Mouse (Mus musculus) gastrocnemius, adult 18-20 months (tissue): ENCODE data around the gene Jdp2. TPM values are rescaled to one million over a fixed set of nuclear protein-coding genes. Genes with fewer than 3 reads are reported as not detected.
"Not testable (repeated sequence)": the region's sequence is repeated elsewhere in the genome, so short reads cannot be mapped to it uniquely, and the experiment has no call there.

Experiments
- DNase-seq: peaks from one replicate; pipeline ENCODE4 v3.0.0; 2021; ENCODE audit warnings: low spot score
- total RNA-seq, 2 experiments: library from RNA; stranded (reverse); gene quantifications; 2 replicates each; pipeline ENCODE4 v1.2.3; 2021

Gene Jdp2
- total RNA-seq, 2 experiments from 2014 or later, result 3.6 to 4.7 TPM

- DNase-seq, result no peak
Observed at GRCm38 (mm10) chr12:85637932-85638331, 39.1 kb downstream of the Jdp2 start.

- no peak for DNase-seq
Observed at GRCm38 (mm10) chr12:85638541-85639325, 39.9 kb downstream of the Jdp2 start.

DNA sequence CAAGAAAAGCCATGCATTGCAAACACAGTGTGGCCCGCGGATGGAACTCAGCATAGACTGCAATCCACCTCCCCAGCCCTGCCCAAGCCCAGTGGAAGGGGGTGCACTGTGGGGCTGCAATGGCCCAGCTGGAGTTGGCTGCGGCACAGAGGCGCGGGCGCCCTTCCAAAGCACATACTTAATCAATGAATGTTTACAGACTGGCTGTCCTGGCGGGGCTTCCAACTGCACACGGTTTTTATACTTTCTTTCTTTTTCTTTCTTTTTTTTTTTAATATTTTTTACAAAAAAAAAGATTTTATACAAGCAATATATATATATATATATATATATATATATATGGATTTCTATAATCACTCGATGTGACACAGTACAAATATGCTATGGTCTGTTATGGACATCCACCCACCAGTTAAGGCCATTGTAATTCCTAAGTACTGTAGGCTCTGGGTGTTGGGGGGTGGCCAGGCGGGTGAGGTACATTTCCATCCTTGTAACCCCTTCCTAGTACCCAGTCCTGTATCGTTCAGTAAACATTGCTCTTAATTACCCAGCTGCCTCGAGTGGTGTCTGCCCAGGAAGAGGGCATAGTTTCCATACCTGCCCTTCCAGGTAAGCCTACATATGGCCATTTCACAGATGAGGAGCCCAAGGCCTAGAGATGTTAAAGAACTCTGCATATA, 40.6 kb downstream of the Jdp2 start:
- peak; percentile 49 for DNase-seq

- DNase-seq, result no peak
Observed at GRCm38 (mm10) chr12:85640852-85641563, 42.2 kb downstream of the Jdp2 start.

DNA sequence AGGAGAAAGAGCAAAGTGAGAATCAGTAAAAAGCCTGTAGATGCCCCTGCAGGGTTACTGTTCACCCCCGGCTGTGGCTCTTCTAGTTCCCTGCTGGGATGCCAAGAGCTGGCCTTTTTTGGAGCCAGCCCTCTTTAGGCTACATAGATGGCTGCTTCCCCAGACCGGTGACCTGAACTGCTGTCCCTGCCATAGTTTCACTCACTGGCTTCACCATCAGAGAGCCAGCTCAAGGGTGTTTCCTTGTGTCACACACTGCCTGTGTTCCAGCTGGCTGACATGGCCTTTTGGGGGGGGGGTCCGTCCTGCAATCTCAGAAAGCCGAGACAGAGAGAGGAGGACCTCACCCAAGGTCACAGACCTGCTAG, 42.7 kb downstream of the Jdp2 start:
- DNase-seq, result peak; percentile 36

- no peak for DNase-seq
Observed at GRCm38 (mm10) chr12:85643735-85644134, 44.9 kb downstream of the Jdp2 start.

DNA sequence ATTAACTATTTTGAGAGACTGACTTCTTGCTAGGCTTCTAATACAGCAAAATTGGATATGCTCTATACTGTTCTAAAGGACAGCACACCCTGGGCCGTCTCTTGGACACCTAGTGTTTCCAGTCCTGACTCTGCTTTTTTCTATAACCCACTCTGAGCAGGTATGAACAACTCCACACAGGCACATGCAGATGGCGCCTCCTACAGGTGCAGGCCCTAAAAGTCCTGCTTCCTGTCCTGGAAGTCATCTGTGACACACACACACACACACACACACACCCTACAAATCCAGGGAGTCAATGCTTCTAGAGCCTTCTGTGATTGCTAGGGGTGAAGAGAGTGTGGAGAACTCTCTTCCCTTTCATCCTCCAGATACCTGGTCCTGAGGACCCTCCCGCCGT, 46.8 kb downstream of the Jdp2 start:
- DNase-seq, result no peak

DNA sequence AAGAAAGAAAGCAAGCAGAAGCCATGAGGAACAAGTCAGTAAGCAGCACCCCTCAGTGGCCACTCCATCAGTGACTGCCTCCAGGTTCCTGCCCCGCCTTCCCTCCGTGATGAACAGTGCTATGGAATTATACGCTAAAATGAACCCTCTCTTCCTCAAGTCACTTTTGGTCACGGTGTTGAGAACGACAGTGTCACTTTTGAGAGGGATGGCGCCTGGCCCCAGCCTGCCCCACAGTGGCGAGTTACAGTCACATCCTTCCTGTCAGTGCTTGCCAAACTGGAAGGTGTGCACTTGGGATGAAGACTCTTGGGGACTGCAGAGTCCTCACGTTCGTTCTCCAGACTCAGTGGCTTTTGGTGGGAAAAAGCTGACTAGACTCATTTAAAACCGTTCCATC, 48.5 kb downstream of the Jdp2 start:
- DNase-seq, result no peak

DNA sequence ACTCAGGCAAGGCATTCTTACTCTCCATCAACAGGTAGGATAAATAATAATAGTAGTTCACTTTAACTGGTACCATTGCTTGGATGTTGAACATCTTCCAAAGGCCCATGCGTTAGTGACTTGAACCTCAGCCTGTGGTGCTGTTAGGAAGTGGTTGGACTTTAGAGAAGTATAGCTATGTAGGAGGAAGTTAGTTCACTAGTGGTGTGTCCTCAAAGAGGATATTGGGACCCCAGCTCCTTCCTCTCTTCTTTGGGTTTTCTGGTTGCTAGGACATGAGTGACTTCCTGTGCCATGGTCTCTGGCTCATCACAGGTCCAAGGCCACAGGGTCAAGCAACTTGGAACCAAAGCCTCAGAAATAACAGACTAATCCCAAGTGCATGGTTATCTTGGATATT, 49.1 kb downstream of the Jdp2 start:
- DNase-seq, result no peak

- DNase-seq, result no peak
Observed at GRCm38 (mm10) chr12:85659319-85659718, 60.5 kb downstream of the Jdp2 start.

DNA sequence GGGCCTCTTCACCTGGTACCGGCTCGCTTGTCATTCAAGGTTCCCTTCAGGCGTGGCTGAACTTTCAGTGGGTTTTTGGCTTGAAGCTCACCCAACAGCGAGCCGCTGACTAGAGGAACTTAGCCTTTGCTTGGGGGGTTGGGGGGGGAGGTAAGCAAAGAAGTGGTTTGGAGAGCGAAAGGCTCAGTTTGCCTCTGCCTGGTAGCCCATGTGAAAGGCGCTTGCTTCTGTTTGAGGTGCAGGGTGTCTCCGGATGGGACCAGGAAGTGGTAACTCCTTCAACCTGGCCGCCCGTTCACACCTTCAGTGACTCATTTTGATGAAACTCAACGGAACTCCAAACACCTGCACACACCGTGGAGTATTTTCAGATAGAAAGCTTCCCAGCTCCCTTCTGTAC, 62.0 kb downstream of the Jdp2 start:
- DNase-seq, result no peak

DNA sequence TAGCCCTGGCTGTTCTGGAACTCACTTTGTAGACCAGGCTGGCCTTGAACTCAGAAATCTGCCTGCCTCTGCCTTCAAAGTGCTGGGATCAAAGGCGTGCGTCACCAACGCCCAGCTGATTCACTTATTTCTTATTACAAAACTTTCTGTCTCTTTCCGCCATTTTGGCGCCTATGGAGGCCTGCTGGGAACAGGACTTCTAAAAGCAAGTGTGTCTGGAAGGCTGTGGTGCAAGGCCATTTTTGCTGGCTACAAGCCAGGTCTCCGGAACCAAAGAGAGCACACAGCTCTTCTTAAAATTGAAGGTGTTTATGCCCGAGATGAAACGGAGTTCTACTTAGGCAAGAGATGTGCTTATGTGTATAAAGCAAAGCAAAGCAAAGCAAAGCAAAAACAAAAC, 63.4 kb downstream of the Jdp2 start:
- not testable (repeated sequence) for DNase-seq

GRCm38 (mm10) chr12:85662896-85663295, 64.1 kb downstream of the Jdp2 start:
- peak; percentile 78 for DNase-seq

DNA sequence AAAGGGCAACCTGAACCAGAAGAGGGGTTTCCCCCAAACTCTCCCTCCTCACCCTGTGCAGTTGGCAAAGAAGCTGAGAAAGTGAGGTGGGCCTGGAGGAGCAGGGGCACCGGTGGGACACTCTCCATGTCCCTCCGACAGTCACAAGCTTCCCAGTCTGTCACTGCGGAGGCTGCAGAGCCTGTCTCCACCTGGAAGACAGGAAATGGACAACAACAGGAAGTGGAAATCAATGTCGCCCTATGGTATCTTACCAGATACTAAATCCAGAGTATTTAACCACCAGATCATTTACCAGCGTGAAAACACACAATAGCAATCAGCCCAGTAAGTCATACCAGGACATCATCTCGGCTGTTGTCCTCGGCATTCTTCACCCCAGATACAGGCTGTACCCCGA, 67.3 kb downstream of the Jdp2 start:
- no peak for DNase-seq

DNA sequence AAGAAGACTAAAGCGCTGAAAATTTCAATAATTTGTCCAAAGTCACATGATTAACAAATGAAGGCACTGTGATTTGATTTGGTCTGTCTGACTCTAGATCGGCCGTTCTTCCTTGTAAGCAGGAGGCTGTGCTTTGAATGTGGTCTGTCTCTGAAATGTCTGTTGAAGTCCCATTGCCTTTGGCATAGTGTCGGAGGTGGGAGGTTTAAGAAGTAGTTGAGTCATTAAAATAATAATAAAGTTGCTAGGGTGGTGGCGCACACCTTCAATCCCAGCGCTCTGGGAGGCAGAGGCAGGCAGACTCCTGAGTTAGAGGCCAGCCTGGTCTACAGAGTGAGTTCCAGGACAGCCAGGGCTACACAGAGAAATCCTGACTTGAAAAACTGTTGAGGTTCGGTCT, 68.2 kb downstream of the Jdp2 start:
- DNase-seq, result no peak

DNA sequence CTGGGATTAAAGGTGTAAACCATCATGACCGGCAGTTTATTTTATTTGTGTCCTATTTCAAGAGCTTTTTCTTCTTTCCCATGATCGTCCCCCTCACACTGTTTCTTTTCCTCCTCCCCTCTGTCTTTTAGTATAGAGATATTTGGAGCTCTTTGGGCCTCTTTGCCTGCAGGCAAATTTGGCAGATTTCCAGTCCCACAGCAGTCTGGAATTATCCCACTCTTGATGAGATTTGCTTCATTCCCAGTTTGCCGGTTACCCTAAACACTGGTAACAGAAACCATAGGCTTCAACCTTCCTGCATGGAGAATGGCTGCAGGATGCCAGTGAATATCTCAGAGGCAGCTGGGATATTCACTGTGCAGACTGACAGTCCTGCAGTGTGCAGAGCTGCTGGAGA, 69.9 kb downstream of the Jdp2 start:
- no peak for DNase-seq

DNA sequence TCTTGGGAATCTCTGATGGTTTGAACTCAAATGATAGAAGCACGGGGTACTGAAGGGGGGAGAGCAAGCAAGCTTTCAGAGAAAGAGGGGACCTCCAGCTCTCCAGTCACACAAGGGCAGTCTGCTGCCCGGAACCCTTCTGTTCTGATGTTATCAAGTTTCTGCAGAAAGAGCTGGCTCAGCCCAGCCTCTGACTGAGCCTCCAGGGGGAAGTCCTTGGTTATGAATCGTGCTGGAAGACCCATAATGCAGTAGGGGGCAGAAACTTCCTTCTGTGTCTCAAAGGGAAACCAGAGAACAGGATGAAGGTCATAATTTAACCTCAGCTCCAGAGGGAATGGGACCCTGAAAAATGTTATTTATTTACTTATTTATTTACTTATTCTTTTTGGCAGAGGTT, 71.3 kb downstream of the Jdp2 start:
- DNase-seq, result no peak

- DNase-seq, result no peak
Observed at GRCm38 (mm10) chr12:85673914-85674313, 75.1 kb downstream of the Jdp2 start.

DNA sequence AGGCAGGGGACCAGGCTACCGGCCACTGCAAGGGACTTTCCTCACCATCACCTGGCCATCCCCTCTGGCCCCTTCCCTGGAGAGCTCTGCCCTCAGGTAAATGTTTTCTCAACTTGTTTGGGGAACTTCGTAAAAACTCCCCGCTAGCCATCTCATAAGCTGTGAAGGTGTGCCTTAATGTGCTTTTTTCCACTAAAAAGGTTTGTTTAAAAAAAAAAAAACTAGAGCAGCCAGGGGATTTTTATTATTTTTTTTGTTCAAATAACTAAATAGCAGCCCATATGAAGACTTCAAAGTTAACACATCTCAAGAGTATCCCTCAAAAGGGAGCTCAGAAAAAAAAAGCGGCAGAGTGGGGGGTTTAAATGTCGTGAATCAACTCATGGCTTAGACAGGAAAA, 80.3 kb downstream of the Jdp2 start:
- DNase-seq, result no peak

DNA sequence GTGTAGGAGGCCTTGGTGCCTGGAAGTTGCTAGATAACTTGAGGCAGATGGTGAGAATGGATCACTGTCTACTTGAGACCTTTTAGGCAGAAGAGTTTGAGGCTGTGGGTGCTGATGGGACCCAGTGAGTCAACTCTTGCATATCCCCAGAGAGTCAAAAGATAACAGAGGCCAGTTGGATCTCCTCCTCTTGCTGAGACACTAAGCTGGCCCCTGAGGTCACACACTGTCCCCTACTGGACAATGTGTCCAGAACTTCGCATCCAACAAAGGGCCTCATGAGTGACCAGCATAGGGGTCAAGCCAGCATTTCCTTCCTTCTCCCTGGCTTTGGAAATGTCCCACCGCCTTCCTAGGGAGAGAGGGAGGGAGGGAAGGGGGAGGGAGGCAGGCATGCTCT, 81.0 kb downstream of the Jdp2 start:
- DNase-seq, result no peak

DNA sequence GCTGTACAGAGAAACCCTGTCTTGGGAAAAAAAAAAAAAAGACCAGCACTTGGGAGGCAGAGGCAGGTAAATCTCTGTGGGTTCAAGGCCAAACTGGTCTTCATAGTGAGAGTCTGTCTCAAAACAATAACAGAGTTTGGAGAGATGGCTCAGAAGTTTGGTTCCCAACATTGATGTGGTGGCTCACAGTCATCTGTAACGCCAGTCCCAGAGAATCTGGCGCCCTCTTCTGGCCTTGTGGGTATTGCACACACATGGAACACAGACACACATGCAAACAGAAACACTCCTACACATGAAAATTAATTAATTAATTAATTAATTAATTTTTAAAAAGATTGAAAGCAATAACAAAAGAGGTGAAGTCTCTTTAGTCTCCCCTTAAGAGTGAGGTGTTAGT, 83.5 kb downstream of the Jdp2 start:
- DNase-seq, result no peak

DNA sequence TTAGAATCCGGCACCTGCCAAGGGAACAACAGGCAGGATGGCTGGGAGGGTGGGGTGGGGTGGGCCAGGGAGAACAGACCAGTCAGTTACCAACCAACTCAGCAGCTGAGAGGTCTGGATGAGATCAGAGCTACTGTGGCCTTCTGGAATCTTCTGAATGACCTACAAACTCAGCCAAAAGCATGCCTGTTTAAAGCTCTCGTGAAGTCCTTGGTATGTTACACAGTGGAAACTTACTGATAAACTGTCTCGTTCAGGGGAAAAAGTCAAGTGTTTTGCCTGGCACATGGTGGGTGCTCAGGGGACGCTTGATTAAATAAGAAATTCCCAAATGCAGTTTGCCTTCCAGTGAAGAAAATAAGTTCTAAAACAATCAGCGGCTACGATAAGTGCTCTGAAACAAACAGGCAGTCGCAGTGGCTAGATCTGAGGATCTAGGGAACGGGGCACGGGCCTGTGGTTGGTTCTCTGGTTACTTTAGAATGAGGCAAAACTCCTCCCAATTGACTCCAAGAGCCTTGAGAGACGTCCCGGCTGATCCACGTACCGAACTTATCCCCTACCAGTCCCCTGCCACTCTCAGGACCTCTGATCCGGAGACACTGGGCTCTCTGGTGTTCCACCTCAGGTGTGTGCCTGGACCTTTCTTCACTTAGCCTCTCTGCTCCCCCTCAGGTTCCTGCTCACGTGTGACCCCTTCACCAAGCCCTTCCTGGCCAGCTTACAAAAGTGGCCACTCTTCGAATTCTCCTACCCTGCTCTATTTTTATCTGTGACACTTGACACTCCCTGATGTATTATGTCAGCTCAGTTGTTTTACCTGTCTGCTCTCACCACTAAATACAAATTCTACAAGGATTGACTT, 85.8 kb downstream of the Jdp2 start:
- no peak for DNase-seq
